Mouse (Mus musculus) olfactory bulb, adult 2 months (tissue): ENCODE measurements around the gene Tmem97.

Source experiments
- CTCF ChIP-seq: fragments of 200-500 bp; IDR thresholded peaks from 2 replicates; pipeline ENCODE4 v1.5.1; 2012; ENCODE audit warnings: low read depth, mild to moderate bottlenecking, low read length, moderate library complexity; ENCODE audit not compliant: insufficient read depth
- POLR2A ChIP-seq: fragments of 200-500 bp; IDR thresholded peaks from 2 replicates; pipeline ENCODE4 v1.6.1; 2012; ENCODE audit warnings: mild to moderate bottlenecking, low read depth, low read length, moderate library complexity; ENCODE audit not compliant: insufficient read depth

DNA sequence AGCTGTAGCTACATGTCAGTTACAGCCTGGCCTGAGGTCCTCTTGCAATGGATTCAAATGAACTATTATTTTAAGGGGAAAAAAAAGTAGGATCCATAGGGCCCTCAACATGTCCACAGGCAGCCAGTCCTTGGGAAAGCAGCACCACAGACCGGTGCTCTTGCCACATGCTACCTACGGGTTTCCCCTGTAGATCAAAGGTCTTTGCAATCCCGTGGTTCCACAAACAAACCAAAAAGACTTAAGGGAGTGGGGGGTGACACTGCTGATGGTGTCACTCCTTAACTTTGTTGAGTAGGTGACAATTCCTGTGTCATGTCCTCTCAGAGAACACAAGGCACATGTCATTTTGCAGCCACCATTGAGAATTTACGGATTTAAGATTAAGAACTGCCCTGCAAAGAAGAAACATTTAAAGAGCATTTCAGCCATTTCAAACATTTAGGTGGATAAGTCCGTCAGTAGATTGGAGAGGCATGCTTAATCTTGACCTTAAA is 1.0 kb downstream of the Tmem97 start:
- TF ChIP-seq POLR2A, result no peak
- no peak for TF ChIP-seq CTCF
